Mouse (Mus musculus): Measurements from ENCODE around the gene Sfrp5. TPM values are rescaled to one million over a fixed set of nuclear protein-coding genes. Genes with fewer than 3 reads are reported as not detected.

Sfrp5 gene
- polyA plus RNA-seq, 1 experiment from 2014 or later: 5.7 TPM

- Histone ChIP-seq H3K36me3 (ENCODE audit: control insufficient read depth, insufficient read depth, low read length) (no peaks in the 10 kb centered on the region), H3K4me3 (ENCODE audit: low read depth, low read length) (peak overlapping the region; percentile 73), H3K9ac (ENCODE audit: low read depth, low read length) (peak overlapping the region; percentile 92), H3K27ac (ENCODE audit: low read depth, low read length) (peak overlapping the region; percentile 84), H3K4me2 (peak overlapping the region; percentile 96), H3K4me1 (ENCODE audit: control insufficient read depth, insufficient read depth, low read length) (peaks cover 30% of the 10 kb centered on the region), H3K9me3 (replicated peaks; ENCODE audit: control insufficient read depth, low read length) (no peaks in the 10 kb centered on the region), H3K27me3 (ENCODE audit: control insufficient read depth, insufficient read depth, low read length) (no peaks in the 10 kb centered on the region)
- WGBS (ENCODE audit: insufficient replicate concordance): 9% methylated on average over 7 of the region's 7 CpGs
- peak; percentile 44; the same call in 1 of the 2 replicates for ATAC-seq (replicated peaks; ENCODE audit: insufficient number of reproducible peaks, low FRiP score, low TSS enrichment)
These were observed 53.5 kb downstream of the Sfrp5 start for GRCm38 (mm10) chr19:42148569-42148860.

Other genes with a start within 250 kb of the Sfrp5 start
- 24.8 and 26.9 TPM in 2 replicates for gene Mms19, start 221.1 kb downstream of the Sfrp5 start, polyA plus RNA-seq (2014; fragmentation: Nextera tagmentation; extraction: Ambion mirVana)
- gene Ubtd1, start 220.5 kb downstream of the Sfrp5 start, polyA plus RNA-seq (2014; fragmentation: Nextera tagmentation; extraction: Ambion mirVana): 9.7 and 10.2 TPM in 2 replicates
- gene Ankrd2, start 166.3 kb downstream of the Sfrp5 start, polyA plus RNA-seq (2014; fragmentation: Nextera tagmentation; extraction: Ambion mirVana): not detected in 2 replicates
- 0.72 and 1.6 TPM in 2 replicates for gene Hoga1, start 156.6 kb downstream of the Sfrp5 start, polyA plus RNA-seq (2014; fragmentation: Nextera tagmentation; extraction: Ambion mirVana)
- not detected in 2 replicates for gene 4933411K16Rik, start 150.0 kb downstream of the Sfrp5 start, polyA plus RNA-seq (2014; fragmentation: Nextera tagmentation; extraction: Ambion mirVana)
- 17.7 and 18.7 TPM in 2 replicates for gene Morn4, start 115.9 kb downstream of the Sfrp5 start, polyA plus RNA-seq (2014; fragmentation: Nextera tagmentation; extraction: Ambion mirVana)
- 14.6 and 16.3 TPM in 2 replicates for gene Pi4k2a, start 111.8 kb downstream of the Sfrp5 start, polyA plus RNA-seq (2014; fragmentation: Nextera tagmentation; extraction: Ambion mirVana)
- 29.5 and 31.1 TPM in 2 replicates for gene Avpi1, start 73.2 kb downstream of the Sfrp5 start, polyA plus RNA-seq (2014; fragmentation: Nextera tagmentation; extraction: Ambion mirVana)
- gene Marveld1, start 54.9 kb downstream of the Sfrp5 start, polyA plus RNA-seq (2014; fragmentation: Nextera tagmentation; extraction: Ambion mirVana): 13.9 and 14.4 TPM in 2 replicates
- gene Zfyve27, start 38.3 kb downstream of the Sfrp5 start, polyA plus RNA-seq (2014; fragmentation: Nextera tagmentation; extraction: Ambion mirVana): 11.6 and 13.5 TPM in 2 replicates
- gene Golga7b, start 45.3 kb upstream of the Sfrp5 start, polyA plus RNA-seq (2014; fragmentation: Nextera tagmentation; extraction: Ambion mirVana): 0.10 and 0.20 TPM in 2 replicates
- gene Crtac1, start 229.5 kb upstream of the Sfrp5 start, polyA plus RNA-seq (2014; fragmentation: Nextera tagmentation; extraction: Ambion mirVana): 0.23 and 0.46 TPM in 2 replicates